Mouse (Mus musculus) lung, postnatal 36 days (tissue): Measurements from ENCODE around the gene Lrrc72.
"Not testable (repeated sequence)": the region's sequence is repeated elsewhere in the genome, so short reads cannot be mapped to it uniquely, and the experiment has no call there.

ENCODE experiments used
- DNase-seq: peaks from one replicate; pipeline ENCODE4 v3.0.0; 2022; ENCODE audit warnings: mixed read lengths

The Lrrc72 gene

DNA sequence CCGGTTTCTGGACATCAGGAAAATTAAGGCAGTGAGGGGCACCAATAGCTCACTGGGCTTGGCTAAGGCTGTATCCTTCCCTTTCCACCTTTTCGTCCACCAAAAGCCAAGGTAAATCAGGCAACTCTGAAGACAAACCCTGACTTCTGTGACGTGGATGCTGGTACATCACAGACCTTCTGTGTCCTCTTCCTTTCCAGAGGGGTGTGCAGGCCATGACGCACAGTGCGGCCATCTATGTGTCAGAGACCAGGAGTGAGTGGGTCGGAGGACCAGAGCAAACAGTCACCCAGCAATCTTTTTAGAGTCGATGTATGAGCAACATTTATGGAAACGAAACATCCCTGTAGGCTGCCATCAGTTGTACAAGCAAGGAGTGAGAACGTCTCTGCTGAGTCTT lies at the start of gene Lrrc72:
Gene Lrrc72, minus strand, starts transcription at position 101 of the 400 bp plus-strand sequence.
- DNase-seq = no peak

DNA sequence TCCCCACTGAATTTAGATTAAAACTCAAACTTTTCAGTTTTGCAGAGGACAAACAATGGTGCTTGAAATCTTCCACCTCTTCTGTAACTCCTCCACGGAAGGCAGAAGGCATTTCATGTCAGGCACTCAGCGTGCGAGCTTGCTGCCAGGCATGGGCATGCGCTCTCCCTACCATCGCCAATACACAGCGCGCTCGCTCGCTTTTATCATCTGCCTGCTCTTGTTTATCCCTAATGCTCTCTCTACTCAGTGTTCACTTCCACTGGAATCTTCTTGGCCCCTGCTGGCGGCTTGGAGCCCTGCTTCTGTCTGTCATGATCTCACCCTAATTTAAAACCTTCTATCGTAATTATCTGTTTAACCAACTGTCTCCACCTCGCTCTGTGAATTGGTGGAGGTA lies 49.1 kb upstream of the Lrrc72 start:
- peak; percentile 7 for DNase-seq

DNA sequence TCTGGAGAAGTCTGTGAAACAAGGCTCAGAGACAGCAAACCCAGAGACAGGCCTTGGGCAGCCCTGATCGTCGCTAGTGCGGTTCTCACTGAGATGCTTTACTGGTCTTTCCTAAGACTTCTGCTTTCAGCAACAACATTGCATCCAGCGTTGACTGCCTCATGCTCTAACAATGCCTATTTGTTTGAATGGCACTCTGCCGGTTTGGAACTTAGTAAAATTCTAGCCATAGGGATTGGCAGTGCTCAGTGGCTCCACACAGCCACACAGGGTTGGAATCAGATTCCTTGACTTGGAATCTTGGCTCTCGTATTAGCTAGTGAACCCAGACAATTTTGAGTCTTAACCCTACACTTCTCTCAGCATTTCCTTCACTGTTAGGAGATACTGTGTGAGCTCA lies 38.1 kb upstream of the Lrrc72 start:
- no peak for DNase-seq

DNA sequence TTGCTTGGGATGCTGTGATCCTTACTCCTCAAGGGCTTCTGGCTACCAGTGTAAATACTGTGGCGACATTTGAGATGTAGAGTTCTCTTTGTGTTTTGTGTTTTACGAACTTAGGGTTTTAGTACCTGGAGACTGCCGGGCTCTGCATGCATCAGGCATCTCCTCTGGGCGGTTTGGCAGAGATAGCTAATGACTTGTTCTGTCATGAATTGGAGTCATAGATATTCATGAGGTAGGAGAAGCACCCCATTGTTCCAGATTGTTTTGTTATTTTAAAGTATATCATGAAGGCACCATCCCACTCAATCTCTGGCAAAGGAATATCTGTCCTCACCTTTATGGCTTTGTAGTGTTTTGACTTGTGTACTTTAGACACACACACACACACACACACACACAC lies 37.3 kb upstream of the Lrrc72 start:
- no peak for DNase-seq

DNA sequence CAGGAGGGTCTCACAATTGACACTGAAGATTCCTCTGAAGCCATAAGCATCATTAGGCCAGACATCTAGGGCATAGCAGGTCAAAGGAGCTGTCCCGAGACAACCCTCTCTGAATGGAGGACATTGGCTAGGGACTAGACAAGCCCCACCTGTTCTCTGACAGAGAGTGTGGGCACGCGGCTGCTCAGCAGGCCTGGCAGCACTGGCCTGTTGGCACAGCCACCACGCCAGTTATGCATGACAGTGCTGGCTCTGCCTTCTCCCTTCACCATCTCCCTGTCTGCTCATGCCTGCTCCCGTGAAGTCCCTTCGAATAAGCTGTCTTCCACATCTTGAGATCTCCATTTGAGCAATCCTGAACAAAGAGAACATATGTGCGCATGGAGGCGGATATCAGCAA lies 36.4 kb upstream of the Lrrc72 start:
- DNase-seq = no peak

DNA sequence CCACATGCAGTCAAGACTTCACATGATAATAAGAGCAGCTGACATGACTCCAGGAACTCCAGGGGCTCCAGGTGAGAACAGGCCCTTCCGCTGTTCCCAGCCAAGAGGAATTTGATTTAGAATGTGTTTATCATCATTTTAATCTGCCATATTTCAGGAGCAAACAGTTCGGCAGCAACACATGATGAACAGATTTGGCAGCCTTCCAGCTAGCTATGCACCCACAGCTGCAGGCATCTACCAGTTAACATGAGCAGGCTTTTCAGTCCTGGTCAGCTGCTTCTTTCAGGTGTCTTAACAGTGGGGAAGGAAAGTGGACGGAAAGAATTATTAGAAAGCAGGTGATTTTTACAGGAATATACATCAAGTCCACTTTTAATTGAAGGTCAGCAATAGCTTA lies 21.6 kb upstream of the Lrrc72 start:
- no peak for DNase-seq

DNA sequence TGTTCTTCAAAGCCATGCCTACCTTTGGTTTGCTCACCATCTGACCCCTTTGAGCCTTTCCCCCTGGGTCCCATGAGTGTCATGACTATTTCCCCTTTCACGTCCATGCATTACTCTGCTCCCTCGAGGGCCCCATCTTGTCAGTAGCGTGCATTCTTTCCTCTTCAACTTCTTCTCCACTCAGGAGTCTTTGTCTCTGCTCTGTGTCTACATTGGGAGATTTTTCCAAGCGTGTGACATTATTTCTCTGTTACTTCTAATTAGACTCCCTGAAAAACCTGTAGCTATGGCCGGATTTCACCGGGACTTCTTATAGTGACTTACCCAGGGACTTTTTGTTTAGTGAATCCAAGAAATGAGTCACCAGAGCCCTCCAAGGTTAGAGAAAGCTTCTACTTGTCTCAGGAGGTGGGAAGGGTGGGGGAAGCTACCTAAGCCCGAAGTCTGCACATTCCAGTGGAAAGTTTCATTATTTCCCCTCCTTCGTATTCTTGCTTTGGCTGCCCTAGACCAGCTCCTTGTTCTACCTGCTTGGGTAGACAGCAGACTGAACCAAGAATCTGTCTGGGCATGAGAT lies 14.6 kb upstream of the Lrrc72 start:
- DNase-seq = no peak

DNA sequence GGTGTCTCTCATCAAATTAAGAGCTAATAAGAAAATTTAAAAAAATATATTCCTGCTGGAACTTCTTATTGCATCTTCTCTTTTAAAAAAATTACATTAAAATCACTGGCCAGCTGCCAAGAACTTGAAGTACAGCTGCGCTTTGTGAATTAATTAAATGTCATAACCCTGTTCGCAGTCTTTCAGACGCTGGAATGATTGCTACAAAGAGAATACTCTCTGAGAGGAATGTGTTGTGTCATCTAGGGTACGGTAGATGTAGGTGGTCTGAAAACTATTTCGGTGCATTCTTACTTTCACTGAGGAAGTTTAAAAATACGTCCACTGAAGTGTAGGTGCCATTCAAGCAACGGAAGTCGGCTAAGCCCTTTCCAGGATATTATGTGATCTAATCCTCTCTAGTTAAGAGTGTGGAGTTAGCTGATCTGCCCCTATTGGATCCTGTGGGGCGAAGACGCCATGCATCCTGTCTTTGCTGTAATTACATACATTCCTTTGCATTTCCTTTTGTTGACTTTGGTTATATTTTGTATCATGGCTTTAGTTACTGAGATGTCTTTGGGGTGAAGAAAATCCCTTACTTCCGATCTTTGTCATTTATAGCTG lies 9.0 kb upstream of the Lrrc72 start:
- DNase-seq = no peak

DNA sequence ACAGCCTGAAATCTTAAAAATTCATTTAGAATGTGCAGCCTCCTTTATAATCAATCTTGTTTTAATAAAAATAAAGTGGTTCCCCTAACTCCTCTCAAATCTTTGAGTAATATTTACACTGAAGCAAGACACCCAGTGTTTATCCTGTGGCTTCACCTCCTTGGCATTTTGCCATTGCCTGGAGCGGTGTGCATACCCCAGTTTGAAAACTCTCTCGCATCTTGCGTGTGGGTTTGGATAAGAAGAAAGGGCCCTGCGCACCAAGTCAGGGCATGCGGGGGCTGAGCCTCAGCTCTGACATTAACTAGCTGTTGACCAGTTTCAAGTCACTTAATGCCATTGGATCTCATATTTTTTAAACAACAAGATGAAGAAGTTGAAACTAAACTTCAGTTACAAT lies 2.2 kb upstream of the Lrrc72 start:
- DNase-seq = no peak

DNA sequence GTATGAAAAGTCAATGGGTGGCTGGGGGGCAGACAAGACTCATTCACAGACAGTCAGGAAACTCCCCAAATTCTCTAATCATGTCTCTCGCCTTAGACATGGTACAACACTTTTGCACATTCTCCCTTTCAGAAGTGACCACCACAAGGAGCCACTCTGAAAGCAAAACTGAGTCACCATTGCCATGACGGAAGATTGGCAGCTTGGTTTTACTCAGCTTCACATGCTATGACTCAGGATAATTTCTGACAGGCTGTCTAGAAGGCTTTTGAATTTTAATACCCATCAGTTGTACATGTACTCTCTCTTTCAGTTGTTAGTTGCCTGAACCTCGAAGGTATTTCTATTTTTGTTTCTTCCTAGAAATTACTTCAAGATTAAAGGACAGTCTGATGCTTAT lies 12.0 kb downstream of the Lrrc72 start:
- no peak for DNase-seq

DNA sequence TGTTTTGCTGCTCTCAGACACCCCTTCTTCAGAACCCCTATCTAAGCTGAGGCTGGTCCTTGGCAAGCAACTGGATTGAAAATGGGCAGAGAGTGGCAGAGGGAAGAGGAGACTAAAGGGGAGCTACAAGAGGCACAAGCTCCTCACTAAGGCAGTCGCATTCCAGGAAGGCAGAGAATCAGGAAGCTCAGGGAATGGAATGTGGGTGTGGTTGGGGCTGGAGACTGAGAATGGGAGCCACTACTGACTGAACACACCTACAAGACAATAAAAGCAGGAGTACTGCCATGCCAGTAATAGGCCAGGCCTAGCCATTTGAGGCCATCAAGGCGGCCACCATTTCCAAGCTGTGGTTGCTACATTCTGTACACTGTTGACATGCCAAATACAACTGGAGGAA lies 21.8 kb downstream of the Lrrc72 start:
- no peak for DNase-seq

DNA sequence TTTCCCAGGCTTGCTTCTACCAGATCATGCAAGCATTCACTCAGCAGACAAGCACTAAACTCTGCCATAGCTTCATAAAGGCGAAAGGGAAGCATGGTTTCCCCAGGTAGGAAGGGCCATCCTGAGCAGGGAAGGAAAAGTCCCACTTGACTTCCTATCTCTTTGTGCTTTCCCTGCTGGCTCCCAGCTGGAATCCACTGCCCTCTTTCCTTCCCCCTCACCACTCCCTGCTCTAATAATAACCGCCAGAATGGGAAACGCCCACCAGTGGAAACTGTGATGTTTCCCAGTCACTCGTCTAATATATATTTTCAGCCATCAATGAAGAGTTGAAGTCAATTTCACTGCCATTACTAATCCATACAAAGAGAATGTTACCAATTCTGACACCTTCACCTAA lies 28.8 kb downstream of the Lrrc72 start:
- DNase-seq = no peak

DNA sequence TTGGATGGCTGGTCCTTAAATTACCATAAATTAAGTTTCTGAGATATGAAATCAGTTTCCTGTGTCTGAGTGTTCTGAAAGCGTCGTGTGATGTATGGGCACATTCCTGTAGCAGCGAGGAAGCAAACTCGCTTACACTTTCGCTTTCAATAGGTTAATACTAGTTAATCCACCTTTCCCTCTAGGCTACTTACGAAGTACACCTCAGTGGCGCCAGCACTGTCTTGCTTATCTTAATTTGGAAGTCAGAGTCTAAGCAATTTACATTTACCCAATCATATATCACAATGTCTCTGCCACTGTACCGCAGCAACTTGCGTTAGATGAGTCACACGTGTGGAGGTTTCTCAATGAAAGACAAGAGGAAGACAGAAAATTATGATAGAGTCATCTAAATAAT lies 36.3 kb downstream of the Lrrc72 start:
- DNase-seq = peak; percentile 10

DNA sequence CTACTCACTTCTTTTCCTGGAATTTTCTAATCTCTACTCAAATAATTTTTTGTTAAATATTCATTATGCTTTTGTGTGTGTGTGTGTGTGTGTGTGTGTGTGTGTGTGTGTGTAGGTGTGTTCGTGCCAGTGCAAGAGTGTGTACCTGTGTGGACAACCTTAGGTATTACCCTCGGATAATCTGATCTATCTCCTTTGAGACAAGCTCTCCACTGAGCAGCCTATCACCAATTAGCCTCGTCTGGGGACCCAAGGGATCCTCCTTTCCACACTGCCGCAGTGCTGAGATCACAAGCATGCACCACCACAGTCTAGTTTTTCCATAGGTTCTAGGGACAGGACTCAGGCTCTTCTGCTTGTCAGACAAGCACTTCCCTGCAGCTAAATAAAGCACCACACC lies 37.0 kb downstream of the Lrrc72 start:
- no peak for DNase-seq

DNA sequence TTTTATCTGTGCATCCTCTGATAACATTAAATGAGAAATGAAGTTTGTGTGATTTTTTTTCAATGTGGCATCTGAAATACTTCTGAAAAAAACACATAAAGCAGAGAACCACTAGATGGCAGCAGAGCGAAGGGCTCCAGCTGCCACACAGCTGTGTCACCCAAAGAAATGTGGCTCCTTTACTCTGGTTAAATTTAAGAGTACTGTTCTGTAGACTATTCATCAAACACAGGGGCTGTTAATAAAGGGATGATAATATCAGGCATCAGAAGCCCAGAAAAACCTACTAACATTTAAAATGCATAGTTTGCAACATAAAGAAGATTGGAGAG lies 38.1 kb downstream of the Lrrc72 start:
- DNase-seq = peak; percentile 71

DNA sequence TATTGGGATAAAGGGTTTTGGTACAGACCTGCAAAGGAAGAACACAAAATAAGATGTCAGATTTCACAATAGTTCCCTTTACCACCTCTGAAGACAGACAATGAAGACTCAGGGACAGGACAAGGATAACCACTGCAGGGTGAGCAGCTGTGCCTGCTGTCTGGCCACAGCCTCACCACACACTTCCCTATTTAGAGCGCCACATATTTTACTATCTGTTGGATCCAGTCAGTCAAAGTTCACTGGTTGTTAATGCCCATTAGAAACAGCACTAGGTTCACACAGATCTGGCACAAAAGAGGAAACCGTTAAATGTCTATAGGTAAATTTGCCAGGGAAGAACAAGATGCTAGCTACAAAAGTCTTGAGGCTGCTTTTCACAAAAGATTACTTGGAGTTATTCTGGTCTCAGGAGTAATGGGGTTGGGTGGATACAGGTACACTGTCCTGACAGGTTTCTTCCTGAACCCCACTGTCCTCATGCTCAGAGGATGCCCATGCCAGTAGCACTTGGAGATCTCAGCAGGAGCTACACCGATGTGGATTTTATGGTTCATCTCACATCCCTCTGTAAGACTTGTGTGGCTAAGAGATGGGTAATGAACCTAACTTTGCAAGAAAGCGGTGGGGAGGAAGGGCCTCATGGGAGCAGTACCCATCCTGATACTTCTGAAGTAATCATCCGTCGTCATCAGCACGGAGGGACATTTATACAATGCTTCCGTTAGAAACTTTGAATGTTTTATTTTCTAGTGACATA lies 38.6 kb downstream of the Lrrc72 start:
- DNase-seq = peak; percentile 37

DNA sequence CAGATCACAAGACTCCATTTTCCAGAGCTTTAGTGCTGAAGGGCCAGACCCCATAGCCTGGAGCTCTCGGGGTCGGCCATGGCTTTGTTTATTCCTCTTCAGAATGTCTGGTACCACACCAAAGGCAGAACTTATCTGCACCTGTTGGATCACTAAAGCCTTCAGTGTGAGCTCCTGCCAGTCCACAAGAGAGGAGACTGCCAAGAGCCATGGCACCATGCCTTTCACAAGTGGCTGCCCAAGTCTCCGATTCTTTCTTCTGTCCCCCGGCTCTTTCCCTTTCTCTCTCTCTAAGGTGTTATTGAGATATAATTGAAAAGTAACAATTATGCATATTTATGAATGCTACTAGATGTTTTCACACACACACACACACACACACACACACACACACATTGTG lies 43.1 kb downstream of the Lrrc72 start:
- DNase-seq = no peak

DNA sequence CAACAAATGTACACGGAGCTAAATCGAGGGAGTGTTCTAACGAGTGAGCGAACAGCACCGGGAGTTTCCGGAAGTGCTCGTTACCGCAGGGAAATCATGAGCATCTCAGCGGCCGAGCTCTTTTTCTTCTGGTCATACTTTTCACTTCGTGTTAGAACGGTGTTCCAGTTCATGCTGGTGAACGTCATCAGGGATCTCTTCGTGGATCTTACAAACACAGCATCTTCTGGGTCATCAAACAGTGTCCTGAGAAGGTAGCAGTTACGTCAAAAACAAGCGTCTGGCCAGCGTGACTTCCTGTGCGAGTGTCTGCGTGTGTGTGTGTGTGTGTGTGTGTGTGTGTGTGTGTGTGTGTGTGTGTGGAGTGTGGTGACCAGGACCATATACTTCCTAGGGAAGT lies 44.7 kb downstream of the Lrrc72 start:
- no peak for DNase-seq

DNA sequence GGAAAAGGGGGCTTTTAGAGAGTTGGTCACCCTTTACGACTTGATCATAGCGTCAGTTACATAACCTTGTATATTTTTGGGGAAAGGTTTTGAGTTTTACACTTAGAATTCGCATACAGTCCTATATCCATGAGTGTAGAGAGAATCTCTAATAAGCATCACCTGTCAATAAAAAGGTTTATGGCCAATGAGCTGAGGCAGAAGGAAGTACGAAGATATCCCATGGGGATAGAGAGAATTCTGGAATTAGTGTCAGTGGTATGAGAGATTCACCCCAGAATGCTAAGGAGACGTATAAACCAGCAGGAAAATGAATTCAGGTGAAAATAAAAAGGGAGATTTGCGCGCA lies 45.4 kb downstream of the Lrrc72 start:
- DNase-seq = no peak

DNA sequence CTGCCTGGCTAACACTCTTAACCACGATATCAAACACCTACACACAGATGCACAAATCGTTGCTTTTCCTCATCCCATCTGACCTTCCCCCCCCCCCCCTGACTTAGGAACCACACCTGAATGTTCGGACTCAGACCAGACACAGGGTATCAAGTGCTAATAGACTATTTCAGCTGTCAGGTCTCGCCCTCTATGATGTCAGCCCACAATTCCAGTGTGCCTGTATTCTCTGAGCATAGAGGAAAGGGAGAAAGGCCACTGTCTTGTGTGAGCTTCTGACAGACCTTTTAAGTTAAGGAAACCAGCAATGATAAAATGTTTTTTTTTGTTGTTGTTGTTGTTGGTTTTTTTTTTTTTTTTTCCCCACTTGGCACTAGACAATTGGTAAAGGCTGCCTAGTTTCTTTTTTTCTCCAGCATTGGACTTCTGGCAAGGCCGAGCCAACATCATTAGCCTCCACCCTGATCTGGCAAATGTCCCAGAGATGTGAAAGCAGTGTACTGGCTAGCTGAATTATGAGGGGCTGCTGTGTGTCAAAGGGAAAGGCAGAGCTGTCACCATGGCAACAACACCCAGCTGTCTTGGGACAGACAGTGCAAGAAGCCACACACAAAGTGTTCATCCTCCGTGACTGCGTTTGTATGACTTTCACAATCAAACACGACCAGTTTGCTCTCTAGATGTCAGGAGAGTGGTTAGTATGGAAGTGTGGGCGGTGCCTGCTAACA lies 46.0 kb downstream of the Lrrc72 start:
- DNase-seq = peak; percentile 71

DNA sequence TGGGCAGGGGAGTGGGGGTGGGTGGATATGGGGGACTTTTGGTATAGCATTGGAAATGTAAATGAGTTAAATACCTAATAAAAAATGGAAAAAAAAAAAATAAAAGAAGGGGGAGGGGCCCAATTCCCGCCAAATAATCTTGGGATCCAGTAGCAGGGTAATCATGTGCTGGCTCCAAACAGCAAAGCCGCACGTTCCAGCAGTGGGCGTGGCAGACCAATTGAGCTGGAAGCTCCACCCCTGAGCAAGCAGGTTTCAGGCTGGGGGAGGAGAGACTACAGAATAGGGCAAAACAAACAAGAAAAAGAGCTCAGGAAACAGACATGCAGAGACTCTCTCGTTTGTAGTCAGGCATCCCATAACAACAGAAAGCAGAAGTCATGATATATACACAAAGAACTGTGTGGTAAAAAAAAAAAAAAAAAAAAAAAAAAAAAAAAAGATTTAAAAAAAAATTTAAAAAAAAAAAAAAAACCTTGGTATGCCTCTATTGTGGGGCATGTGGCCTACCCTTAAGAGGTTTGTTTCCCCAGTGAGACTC lies 47.5 kb downstream of the Lrrc72 start:
- not testable (repeated sequence) for DNase-seq

DNA sequence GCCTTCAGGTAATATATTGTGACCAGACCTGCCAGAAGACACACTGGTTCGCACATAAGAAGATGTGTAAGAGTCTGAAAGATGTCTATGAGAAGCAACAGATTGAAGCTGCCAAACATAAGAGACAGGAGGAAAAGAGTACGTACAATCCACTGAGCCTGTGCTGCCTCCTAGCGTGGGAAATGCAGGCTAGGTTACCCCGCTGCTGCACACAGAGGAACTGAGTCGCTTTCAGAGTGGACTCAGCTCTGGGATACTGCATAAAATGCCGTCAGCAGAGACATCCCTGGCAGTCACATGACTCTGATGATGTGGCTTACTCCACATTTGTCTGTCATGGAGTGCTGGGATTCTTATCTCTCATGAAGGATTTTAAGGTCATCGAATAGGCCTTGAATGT lies 58.2 kb downstream of the Lrrc72 start:
- no peak for DNase-seq

DNA sequence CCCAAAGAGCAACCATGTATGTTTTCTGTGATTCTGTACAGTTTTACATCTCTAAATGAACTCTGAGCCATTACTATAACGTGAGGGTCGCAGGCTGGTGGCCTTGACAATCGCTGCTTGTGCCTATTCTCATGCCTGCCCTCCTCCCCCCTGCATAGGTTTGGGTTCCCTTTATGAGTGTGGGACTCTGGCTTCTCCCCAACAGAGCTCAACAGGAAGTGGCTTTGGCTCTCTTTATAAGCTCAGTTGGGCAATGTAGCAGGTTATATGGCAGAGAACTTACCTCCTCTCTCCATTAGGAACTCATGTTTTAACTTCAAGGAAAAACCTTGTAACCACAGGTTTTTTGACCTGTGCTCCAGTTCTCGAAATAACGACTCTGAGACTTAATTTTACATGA lies 62.9 kb downstream of the Lrrc72 start:
- peak; percentile 28 for DNase-seq

DNA sequence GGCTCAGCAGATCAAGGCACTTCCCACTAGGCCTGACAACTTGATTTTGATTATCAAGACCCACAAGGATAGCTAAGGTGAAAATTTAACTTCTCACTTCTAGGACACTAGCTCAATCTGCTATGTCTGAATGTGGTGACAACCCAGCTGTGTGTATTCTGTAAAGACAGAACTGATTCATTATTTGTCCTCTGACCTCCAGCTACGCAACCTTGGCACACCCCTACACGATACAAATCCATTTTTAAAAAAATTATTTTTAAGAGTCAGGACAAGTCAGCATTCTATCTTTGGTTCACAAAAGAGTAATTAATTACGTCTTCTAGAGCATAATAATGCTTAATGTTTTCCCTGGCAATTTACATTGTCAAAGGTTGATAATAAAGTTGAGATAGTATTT lies 63.6 kb downstream of the Lrrc72 start:
- DNase-seq = no peak
